Mouse (Mus musculus) limb, embryonic 14.5 days (tissue): ENCODE results near the gene Atg16l2. TPM values are rescaled to one million over a fixed set of nuclear protein-coding genes. Genes with fewer than 3 reads are reported as not detected.
A peak's percentile ranks its signal among the peaks of the same experiment; 100 is the strongest.

Source experiments
- ATAC-seq: fragments of 200-750 bp; cut with Nextera tagmentation; 2 replicates; pipeline ENCODE4 v1.8.0; 2017; ENCODE audit warnings: low read depth, moderate number of reproducible peaks, moderate TSS enrichment; ENCODE audit not compliant: low FRiP score
- DNase-seq: peaks from one replicate; pipeline ENCODE4 v3.0.0-alpha.2; 2015; ENCODE audit warnings: low spot score
- H3K27ac ChIP-seq: fragments of 300-500 bp; sonication (generic); replicated peaks from 2 replicates; pipeline ENCODE4 v1.5.1; 2014; ENCODE audit warnings: low read depth, mild to moderate bottlenecking, low read length, moderate library complexity, mixed read lengths
- H3K27me3 ChIP-seq: fragments of 300-500 bp; sonication (generic); 2 replicates; pipeline ENCODE4 v1.6.1; 2014; ENCODE audit warnings: low read length, mixed read lengths; ENCODE audit not compliant: control insufficient read depth, insufficient read depth
- H3K36me3 ChIP-seq: fragments of 300-500 bp; sonication (generic); 2 replicates; pipeline ENCODE4 v1.6.1; 2014; ENCODE audit warnings: mild to moderate bottlenecking, low read length, moderate library complexity, mixed read lengths; ENCODE audit not compliant: control insufficient read depth, insufficient read depth
- H3K4me1 ChIP-seq: fragments of 300-500 bp; sonication (generic); 2 replicates; pipeline ENCODE4 v1.6.1; 2014; ENCODE audit warnings: antibody characterized with exemption, low read length, mixed read lengths; ENCODE audit not compliant: control insufficient read depth, insufficient read depth
- H3K4me2 ChIP-seq: fragments of 300-500 bp; sonication (generic); replicated peaks from 2 replicates; pipeline ENCODE4 v1.6.1; 2014; ENCODE audit warnings: low read depth, mild to moderate bottlenecking, low read length, moderate library complexity; ENCODE audit not compliant: severe bottlenecking
- H3K4me3 ChIP-seq: fragments of 300-500 bp; sonication (generic); replicated peaks from 2 replicates; pipeline ENCODE4 v1.5.1; 2014; ENCODE audit warnings: low read length
- H3K9ac ChIP-seq: fragments of 300-500 bp; sonication (generic); 2 replicates; pipeline ENCODE4 v1.6.1; 2014; ENCODE audit warnings: mild to moderate bottlenecking, low read depth, low read length, moderate library complexity; ENCODE audit not compliant: severe bottlenecking
- H3K9me3 ChIP-seq: fragments of 300-500 bp; sonication (generic); 2 replicates; pipeline ENCODE4 v1.6.1; 2016; ENCODE audit warnings: low read length; ENCODE audit not compliant: control insufficient read depth
- POLR2A ChIP-seq: fragments of 200-500 bp; IDR thresholded peaks from 2 replicates; pipeline ENCODE4 v1.8.0; 2012; ENCODE audit warnings: inconsistent platforms, mild to moderate bottlenecking, moderate library complexity, borderline replicate concordance; ENCODE audit not compliant: insufficient read depth, insufficient read length; ENCODE audit errors: extremely low read depth
- WGBS: fragments of 180-500 bp; shearing (Covaris S2); extraction: QIAGEN DNeasy Blood & Tissue Kit; methylation state at CpG from one replicate; pipeline ENCODE4 v1.1.7; 2014; 5-methylcytosine and 5-hydroxymethylcytosine counted together
- polyA plus RNA-seq, 2 experiments: library from polyadenylated mRNA; depleted of rRNA in 1 of 2; stranded (reverse) in 1 of 2; unstranded in 1 of 2; fragments of >200 nt; fragmentation: Nextera tagmentation in 1 of 2; extraction: Ambion mirVana in 1 of 2; gene quantifications; 2 replicates each; pipeline versions ENCODE4 v1.2.1 to v1.2.3; 2012 to 2014

The Atg16l2 gene
- polyA plus RNA-seq, 2 experiments, result 14.5 to 31.1 TPM

GRCm38 (mm10) chr7:101290401-101290800 lies 11.7 kb downstream of the Atg16l2 start:
- TF ChIP-seq POLR2A, result no peak
- H3K9ac ChIP-seq, result no peak overlapping the region
- 93% methylated on average over 10 of the region's 10 CpGs for WGBS
- peaks cover 41% of the 10 kb centered on the region for H3K36me3 ChIP-seq
- H3K9me3 ChIP-seq, result no peaks in the 10 kb centered on the region
- no peak overlapping the region for H3K4me3 ChIP-seq
- peaks cover 7% of the 10 kb centered on the region for H3K4me1 ChIP-seq
- ATAC-seq (no peak), DNase-seq (no peak)
- no peak overlapping the region for H3K4me2 ChIP-seq
- no peak overlapping the region for H3K27ac ChIP-seq
- H3K27me3 ChIP-seq, result no peaks in the 10 kb centered on the region

GRCm38 (mm10) chr7:101288436-101288835 lies 13.6 kb downstream of the Atg16l2 start:
- peaks cover 7% of the 10 kb centered on the region for H3K4me1 ChIP-seq
- H3K4me3 ChIP-seq, result no peak overlapping the region
- no peak overlapping the region for H3K4me2 ChIP-seq
- peak; percentile 45 for DNase-seq
- H3K9ac ChIP-seq, result no peak overlapping the region
- no peak for TF ChIP-seq POLR2A
- H3K9me3 ChIP-seq, result no peaks in the 10 kb centered on the region
- H3K36me3 ChIP-seq, result peaks cover 47% of the 10 kb centered on the region
- 34% methylated on average over 4 of the region's 4 CpGs for WGBS
- no peak overlapping the region for H3K27ac ChIP-seq
- H3K27me3 ChIP-seq, result no peaks in the 10 kb centered on the region
- ATAC-seq, result no peak

- 74% methylated on average over 2 of the region's 2 CpGs for WGBS
- Histone ChIP-seq H3K27ac (peak overlapping the region; percentile 19; the same call in 1 of the 2 replicates), H3K4me2 (no peak overlapping the region), H3K27me3 (no peaks in the 10 kb centered on the region), H3K9me3 (no peaks in the 10 kb centered on the region), H3K4me1 (peaks cover 7% of the 10 kb centered on the region), H3K4me3 (no peak overlapping the region), H3K36me3 (peaks cover 49% of the 10 kb centered on the region), H3K9ac (no peak overlapping the region)
- DNase-seq, result no peak
- no peak for TF ChIP-seq POLR2A
- no peak for ATAC-seq
Measured at GRCm38 (mm10) chr7:101287820-101288219, 14.2 kb downstream of the Atg16l2 start.

GRCm38 (mm10) chr7:101286891-101287290 lies 15.2 kb downstream of the Atg16l2 start:
- Histone ChIP-seq H3K27me3 (no peaks in the 10 kb centered on the region), H3K9me3 (no peaks in the 10 kb centered on the region), H3K9ac (no peak overlapping the region), H3K4me1 (peaks cover 7% of the 10 kb centered on the region), H3K36me3 (peaks cover 56% of the 10 kb centered on the region), H3K4me3 (no peak overlapping the region), H3K4me2 (no peak overlapping the region), H3K27ac (no peak overlapping the region; the same call in 1 of the 2 replicates)
- WGBS, result 80% methylated on average over 4 of the region's 4 CpGs
- no peak for TF ChIP-seq POLR2A
- no peak for DNase-seq
- no peak for ATAC-seq

GRCm38 (mm10) chr7:101284504-101284903 lies 17.5 kb downstream of the Atg16l2 start:
- no peak for ATAC-seq
- no peak for DNase-seq
- Histone ChIP-seq H3K9me3 (no peaks in the 10 kb centered on the region), H3K4me2 (no peak overlapping the region), H3K36me3 (peaks cover 52% of the 10 kb centered on the region), H3K27me3 (no peaks in the 10 kb centered on the region), H3K4me1 (peaks cover 7% of the 10 kb centered on the region), H3K27ac (no peak overlapping the region), H3K4me3 (no peak overlapping the region), H3K9ac (no peak overlapping the region)
- 60% methylated on average over 1 of the region's 1 CpGs for WGBS
- TF ChIP-seq POLR2A, result no peak

GRCm38 (mm10) chr7:101282721-101283120 lies 19.3 kb downstream of the Atg16l2 start:
- 89% methylated on average over 3 of the region's 3 CpGs for WGBS
- no peak for TF ChIP-seq POLR2A
- ATAC-seq (no peak), DNase-seq (no peak)
- peaks cover 7% of the 10 kb centered on the region for H3K4me1 ChIP-seq
- no peak overlapping the region for H3K4me2 ChIP-seq
- no peak overlapping the region for H3K4me3 ChIP-seq
- H3K9ac ChIP-seq, result no peak overlapping the region
- H3K27ac ChIP-seq, result no peak overlapping the region
- H3K27me3 ChIP-seq, result no peaks in the 10 kb centered on the region
- no peaks in the 10 kb centered on the region for H3K9me3 ChIP-seq
- peaks cover 56% of the 10 kb centered on the region for H3K36me3 ChIP-seq
